Mouse (Mus musculus) olfactory bulb, adult 2 months (tissue): Measurements from ENCODE around the gene Uck1.

Source experiments
- CTCF ChIP-seq: fragments of 200-500 bp; IDR thresholded peaks from 2 replicates; pipeline ENCODE4 v1.5.1; 2012; ENCODE audit warnings: low read depth, mild to moderate bottlenecking, low read length, moderate library complexity; ENCODE audit not compliant: insufficient read depth
- POLR2A ChIP-seq: fragments of 200-500 bp; IDR thresholded peaks from 2 replicates; pipeline ENCODE4 v1.6.1; 2012; ENCODE audit warnings: mild to moderate bottlenecking, low read depth, low read length, moderate library complexity; ENCODE audit not compliant: insufficient read depth

GRCm38 (mm10) chr2:32236760-32237487 is 23.0 kb downstream of the Uck1 start:
- TF ChIP-seq POLR2A (no peak), CTCF (no peak)
